Mouse (Mus musculus) lung, embryonic 16.5 days (tissue): ENCODE results near the gene Antxr1. TPM values are rescaled to one million over a fixed set of nuclear protein-coding genes. Genes with fewer than 3 reads are reported as not detected.

Experiments
- ATAC-seq: fragments of 200-750 bp; cut with Nextera tagmentation; 2 replicates; pipeline ENCODE4 v1.8.0; 2017; ENCODE audit warnings: low read depth, mild to moderate bottlenecking, moderate library complexity
- H3K27ac ChIP-seq: fragments of 300-500 bp; sonication (generic); 2 replicates; pipeline ENCODE4 v1.5.1; 2014; ENCODE audit warnings: mild to moderate bottlenecking, control low read depth, low read length
- H3K27me3 ChIP-seq: fragments of 300-500 bp; sonication (generic); 2 replicates; pipeline ENCODE4 v1.6.1; 2014; ENCODE audit warnings: low read depth, low read length, mixed read lengths; ENCODE audit not compliant: control insufficient read depth, insufficient read depth
- H3K36me3 ChIP-seq: fragments of 300-500 bp; sonication (generic); 2 replicates; pipeline ENCODE4 v1.6.1; 2014; ENCODE audit warnings: low read length; ENCODE audit not compliant: control insufficient read depth, insufficient read depth
- H3K4me1 ChIP-seq: fragments of 300-500 bp; sonication (generic); replicated peaks from 2 replicates; pipeline ENCODE4 v1.6.1; 2014; ENCODE audit warnings: low read length, mixed read lengths; ENCODE audit not compliant: control insufficient read depth, insufficient read depth
- H3K4me2 ChIP-seq: fragments of 300-500 bp; sonication (generic); 2 replicates; pipeline ENCODE4 v1.6.1; 2014; ENCODE audit warnings: low read depth, low read length, control low read depth
- H3K4me3 ChIP-seq: fragments of 300-500 bp; sonication (generic); 2 replicates; pipeline ENCODE4 v1.5.1; 2014; ENCODE audit warnings: mild to moderate bottlenecking, low read length, control low read depth
- H3K9ac ChIP-seq: fragments of 300-500 bp; sonication (generic); 2 replicates; pipeline ENCODE4 v1.6.1; 2014; ENCODE audit warnings: low read length, control low read depth
- H3K9me3 ChIP-seq: fragments of 300-500 bp; sonication (generic); 2 replicates; pipeline ENCODE4 v1.6.1; 2016; ENCODE audit warnings: low read length; ENCODE audit not compliant: control insufficient read depth
- WGBS: fragments of 180-500 bp; shearing (Covaris S2); extraction: QIAGEN DNeasy Blood & Tissue Kit; methylation state at CpG from one replicate; pipeline ENCODE4 v1.1.7; 2014; 5-methylcytosine and 5-hydroxymethylcytosine counted together
- polyA plus RNA-seq: library from polyadenylated mRNA; unstranded; fragments of >200 nt; fragmentation: Nextera tagmentation; extraction: Ambion mirVana; gene quantifications from 2 replicates; pipeline ENCODE4 v1.2.1, GENCODE M21; 2015

Gene Antxr1
- polyA plus RNA-seq, 1 experiment from 2014 or later = 11.4 TPM

DNA sequence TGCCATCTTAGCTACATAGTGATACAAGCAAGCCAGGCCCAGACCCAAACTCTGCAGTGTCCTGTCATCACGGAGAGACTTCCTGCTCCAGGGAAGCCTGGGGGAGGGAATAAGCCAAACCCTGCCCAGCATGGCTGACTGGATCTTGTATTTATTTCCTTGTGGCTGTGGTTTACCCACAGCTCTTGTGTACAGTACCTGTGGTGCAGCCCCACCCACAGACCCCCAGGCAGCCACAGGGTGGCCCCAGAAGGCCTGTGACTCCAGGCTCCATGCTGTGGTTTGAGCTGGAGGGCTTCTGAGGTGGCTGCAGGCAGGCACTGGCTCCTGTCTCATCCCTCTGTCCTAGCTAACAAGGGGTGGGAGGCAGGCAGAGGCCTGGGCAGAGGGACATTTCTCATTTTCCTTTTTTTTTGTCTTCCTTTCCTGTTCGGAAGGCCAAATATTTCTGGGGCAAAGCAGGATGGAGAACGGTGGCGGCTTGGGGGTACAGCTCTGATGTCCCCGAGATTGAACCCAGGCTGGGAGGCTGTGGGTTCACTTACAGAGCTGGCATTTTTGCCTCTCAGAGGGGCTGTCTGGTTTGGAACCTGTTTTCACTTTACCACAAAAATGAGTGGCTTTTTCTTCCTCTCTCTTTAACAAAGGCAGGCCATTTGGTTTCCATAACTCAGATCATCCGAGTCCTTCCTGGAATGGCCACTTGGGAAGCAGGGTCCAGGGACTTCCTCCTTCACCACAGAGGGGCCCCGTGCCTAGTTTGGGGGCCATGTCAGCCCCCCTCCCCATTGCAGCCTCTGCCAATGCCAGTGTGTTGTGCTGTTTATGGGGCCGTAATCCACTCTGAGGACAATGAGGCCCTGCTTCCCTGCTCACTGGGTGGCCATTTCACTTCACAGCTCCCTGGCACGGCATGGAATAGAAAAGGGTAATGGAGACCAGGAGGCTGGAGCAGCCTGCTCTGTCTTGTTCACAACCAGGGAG, 91.2 kb downstream of the Antxr1 start:
- no peaks in the 10 kb centered on the region for H3K9me3 ChIP-seq
- ATAC-seq = no peak
- H3K27me3 ChIP-seq = no peaks in the 10 kb centered on the region
- H3K36me3 ChIP-seq = peaks cover 9% of the 10 kb centered on the region
- no peak overlapping the region for H3K4me2 ChIP-seq
- H3K9ac ChIP-seq = no peak overlapping the region
- H3K27ac ChIP-seq = no peak overlapping the region
- H3K4me1 ChIP-seq = no peaks in the 10 kb centered on the region
- 76% methylated on average over 9 of the region's 9 CpGs for WGBS
- H3K4me3 ChIP-seq = no peak overlapping the region

DNA sequence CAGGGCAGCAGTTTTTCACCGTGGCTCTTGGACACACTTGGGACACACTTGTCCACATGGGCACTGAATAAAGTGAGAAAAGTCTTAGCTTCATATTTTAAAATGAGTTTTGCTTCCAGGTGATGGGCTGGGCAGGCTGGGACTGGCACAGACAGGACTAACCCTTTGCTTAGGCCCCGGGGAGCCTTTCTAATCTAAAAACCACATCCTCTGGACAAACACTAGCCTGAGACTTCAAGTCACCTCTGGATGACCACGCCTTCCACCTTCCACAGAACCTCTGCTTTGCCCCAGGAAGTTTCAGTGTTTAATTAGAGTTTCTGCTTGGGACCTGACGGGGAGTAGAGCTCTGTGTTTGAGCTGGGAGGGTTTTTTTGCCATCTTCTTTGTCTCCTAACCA, 98.4 kb downstream of the Antxr1 start:
- ATAC-seq = peak; percentile 57; the same call in 1 of the 2 replicates
- H3K9ac ChIP-seq = no peak overlapping the region
- no peaks in the 10 kb centered on the region for H3K27me3 ChIP-seq
- H3K27ac ChIP-seq = peak overlapping the region; percentile 55
- H3K9me3 ChIP-seq = no peaks in the 10 kb centered on the region
- no peak overlapping the region for H3K4me2 ChIP-seq
- peaks cover 17% of the 10 kb centered on the region for H3K36me3 ChIP-seq
- peaks cover 13% of the 10 kb centered on the region for H3K4me1 ChIP-seq
- H3K4me3 ChIP-seq = no peak overlapping the region
- WGBS = 48% methylated on average over 4 of the region's 4 CpGs

DNA sequence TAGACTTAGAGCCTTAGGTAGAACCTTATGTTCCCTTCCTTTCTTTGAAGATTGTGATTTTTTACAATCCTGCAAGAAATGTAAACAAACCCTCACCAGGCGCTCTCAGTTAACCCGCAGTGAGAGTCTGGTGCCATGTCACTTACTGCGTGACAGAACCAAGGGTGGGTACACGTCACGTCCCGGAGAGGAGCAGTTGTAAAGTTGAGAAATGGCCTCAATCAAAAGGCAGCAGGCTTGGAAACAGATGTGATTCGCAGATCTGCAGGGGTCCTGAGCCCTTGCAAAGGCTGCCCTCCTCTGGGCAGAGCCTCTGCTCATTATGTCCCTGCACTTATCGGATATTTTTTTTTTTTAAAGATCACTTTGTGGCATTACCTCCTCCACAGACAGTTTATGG, 99.6 kb downstream of the Antxr1 start:
- Histone ChIP-seq H3K4me1 (peaks cover 13% of the 10 kb centered on the region), H3K27me3 (no peaks in the 10 kb centered on the region), H3K9me3 (no peaks in the 10 kb centered on the region), H3K4me2 (no peak overlapping the region), H3K4me3 (no peak overlapping the region), H3K27ac (no peak overlapping the region), H3K36me3 (peaks cover 16% of the 10 kb centered on the region), H3K9ac (no peak overlapping the region)
- ATAC-seq = peak; percentile 31; the same call in 1 of the 2 replicates
- WGBS = 28% methylated on average over 8 of the region's 8 CpGs

DNA sequence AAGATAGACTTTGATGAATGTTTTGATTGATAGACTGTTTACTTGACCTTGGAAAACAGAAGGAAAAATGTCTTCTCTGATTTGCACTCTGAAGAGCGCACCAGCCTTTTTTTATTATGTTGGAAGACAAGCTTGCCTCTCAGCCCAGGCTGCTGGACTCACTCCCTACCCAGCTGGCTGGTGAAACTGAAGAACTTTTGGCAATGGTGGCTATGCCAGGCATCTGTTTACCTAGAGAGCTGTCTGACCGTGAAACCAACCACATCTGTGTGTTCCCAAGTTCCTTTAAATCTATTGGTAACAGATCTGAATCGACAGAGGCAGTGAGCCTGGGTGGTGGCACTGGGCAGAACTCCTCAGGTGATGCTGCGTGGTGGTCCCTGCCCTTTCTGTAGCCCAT, 102.5 kb downstream of the Antxr1 start:
- Histone ChIP-seq H3K4me1 (peaks cover 13% of the 10 kb centered on the region), H3K9me3 (peaks cover 3% of the 10 kb centered on the region), H3K4me2 (no peak overlapping the region), H3K9ac (no peak overlapping the region), H3K27me3 (no peaks in the 10 kb centered on the region), H3K36me3 (peaks cover 10% of the 10 kb centered on the region; the same call in 1 of the 2 replicates), H3K4me3 (no peak overlapping the region), H3K27ac (no peak overlapping the region)
- no peak for ATAC-seq
- WGBS = 74% methylated on average over 4 of the region's 4 CpGs

DNA sequence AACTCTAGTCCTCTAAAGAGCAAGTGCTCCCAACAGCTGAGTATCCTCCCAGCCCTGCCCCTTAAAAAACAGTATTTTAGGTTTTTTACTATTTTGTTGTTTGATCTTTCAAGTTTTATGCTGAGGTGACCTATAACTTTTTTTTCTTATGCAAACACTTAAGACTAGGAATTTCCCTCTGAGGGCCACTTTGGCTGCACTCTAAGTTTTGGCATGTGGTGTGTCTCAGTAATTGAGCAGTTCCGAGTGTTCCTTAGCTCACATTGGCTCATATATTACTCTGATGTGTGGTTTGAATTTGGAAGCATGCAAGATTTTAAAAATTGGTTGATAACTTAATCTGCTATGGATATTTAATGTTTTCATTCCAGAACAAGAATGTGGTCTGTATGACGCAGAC, 105.6 kb downstream of the Antxr1 start:
- 79% methylated on average over 2 of the region's 2 CpGs for WGBS
- H3K36me3 ChIP-seq = peaks cover 9% of the 10 kb centered on the region; the same call in 1 of the 2 replicates
- no peak overlapping the region for H3K4me3 ChIP-seq
- no peak for ATAC-seq
- H3K27me3 ChIP-seq = no peaks in the 10 kb centered on the region
- H3K9ac ChIP-seq = no peak overlapping the region
- H3K4me1 ChIP-seq = no peaks in the 10 kb centered on the region; the same call in none of the 2 replicates
- H3K27ac ChIP-seq = no peak overlapping the region
- H3K4me2 ChIP-seq = no peak overlapping the region
- peaks cover 3% of the 10 kb centered on the region for H3K9me3 ChIP-seq

DNA sequence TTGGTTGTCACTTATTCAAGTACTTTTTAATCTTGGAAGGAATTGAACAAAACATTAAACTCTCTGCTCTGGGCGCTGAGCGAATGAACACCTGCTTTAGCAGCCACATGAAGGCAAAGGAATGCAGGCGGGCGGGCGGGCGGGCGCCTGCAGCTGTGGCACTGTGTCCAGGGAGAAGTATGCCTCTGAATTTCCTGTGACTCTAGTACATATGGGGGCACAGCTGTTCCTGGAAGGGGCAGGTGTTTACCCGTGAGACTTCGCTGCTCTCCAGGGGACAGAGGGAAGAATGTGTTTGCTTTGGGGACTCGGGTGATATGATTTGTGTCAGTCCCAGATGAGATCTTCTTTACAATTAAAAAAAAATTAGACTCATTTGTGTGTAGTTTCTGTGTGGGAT, 107.7 kb downstream of the Antxr1 start:
- no peak for ATAC-seq
- peaks cover 3% of the 10 kb centered on the region for H3K9me3 ChIP-seq
- H3K9ac ChIP-seq = no peak overlapping the region
- no peak overlapping the region for H3K4me3 ChIP-seq
- no peaks in the 10 kb centered on the region for H3K27me3 ChIP-seq
- peaks cover 6% of the 10 kb centered on the region; the same call in 1 of the 2 replicates for H3K36me3 ChIP-seq
- H3K4me1 ChIP-seq = peaks cover 12% of the 10 kb centered on the region
- 47% methylated on average over 10 of the region's 10 CpGs for WGBS
- H3K27ac ChIP-seq = no peak overlapping the region
- H3K4me2 ChIP-seq = no peak overlapping the region

DNA sequence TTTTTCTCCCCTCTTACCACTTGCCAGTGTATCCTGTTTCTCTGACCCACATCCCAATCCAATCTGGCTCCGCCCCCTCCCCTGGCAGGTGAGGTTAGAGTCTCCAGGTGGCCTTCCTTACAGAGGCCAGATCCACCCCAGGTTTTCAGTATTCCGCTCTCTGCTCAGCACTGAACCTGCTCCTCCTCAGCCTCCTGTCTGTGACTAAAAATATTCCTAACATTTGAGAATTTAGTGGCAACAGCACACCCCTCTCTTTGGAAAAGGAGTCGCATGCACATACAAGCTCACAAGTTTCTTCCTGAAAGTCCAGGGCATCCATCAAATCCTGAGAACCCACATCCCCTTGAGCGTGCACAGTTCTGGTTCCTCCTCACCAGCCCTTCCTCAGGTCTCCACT, 109.3 kb downstream of the Antxr1 start:
- no peaks in the 10 kb centered on the region for H3K27me3 ChIP-seq
- whole genome bisulfite sequencing = 73% methylated on average over 4 of the region's 4 CpGs
- H3K9ac ChIP-seq = no peak overlapping the region
- no peaks in the 10 kb centered on the region for H3K36me3 ChIP-seq
- no peak overlapping the region for H3K4me3 ChIP-seq
- no peak for ATAC-seq
- peaks cover 21% of the 10 kb centered on the region for H3K4me1 ChIP-seq
- H3K27ac ChIP-seq = no peak overlapping the region
- peaks cover 3% of the 10 kb centered on the region for H3K9me3 ChIP-seq
- no peak overlapping the region for H3K4me2 ChIP-seq

DNA sequence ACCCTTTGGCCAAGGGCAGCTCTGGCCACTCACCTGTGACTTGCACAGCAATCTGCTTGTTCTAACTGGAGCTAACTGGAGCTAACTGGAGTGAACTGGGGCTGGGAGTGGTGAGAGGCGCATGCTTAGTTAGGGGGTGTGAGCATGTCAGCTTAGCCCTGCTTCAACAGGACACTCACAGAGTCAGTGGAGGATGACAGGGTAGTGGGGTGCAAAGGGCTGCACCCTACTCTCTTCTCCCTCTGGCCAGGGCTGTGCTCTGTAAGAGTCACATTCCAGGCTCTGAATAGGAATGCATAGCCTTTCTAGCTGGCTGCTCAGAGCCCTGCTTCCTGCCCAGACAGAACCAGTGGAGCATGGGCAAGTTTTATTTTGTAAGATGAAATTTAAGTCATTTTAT, 110.3 kb downstream of the Antxr1 start:
- Histone ChIP-seq H3K9me3 (peaks cover 3% of the 10 kb centered on the region), H3K36me3 (no peaks in the 10 kb centered on the region), H3K9ac (no peak overlapping the region), H3K27me3 (no peaks in the 10 kb centered on the region), H3K4me1 (peaks cover 21% of the 10 kb centered on the region), H3K4me2 (no peak overlapping the region), H3K4me3 (no peak overlapping the region), H3K27ac (no peak overlapping the region)
- 85% methylated on average over 1 of the region's 1 CpGs for WGBS
- no peak for ATAC-seq

DNA sequence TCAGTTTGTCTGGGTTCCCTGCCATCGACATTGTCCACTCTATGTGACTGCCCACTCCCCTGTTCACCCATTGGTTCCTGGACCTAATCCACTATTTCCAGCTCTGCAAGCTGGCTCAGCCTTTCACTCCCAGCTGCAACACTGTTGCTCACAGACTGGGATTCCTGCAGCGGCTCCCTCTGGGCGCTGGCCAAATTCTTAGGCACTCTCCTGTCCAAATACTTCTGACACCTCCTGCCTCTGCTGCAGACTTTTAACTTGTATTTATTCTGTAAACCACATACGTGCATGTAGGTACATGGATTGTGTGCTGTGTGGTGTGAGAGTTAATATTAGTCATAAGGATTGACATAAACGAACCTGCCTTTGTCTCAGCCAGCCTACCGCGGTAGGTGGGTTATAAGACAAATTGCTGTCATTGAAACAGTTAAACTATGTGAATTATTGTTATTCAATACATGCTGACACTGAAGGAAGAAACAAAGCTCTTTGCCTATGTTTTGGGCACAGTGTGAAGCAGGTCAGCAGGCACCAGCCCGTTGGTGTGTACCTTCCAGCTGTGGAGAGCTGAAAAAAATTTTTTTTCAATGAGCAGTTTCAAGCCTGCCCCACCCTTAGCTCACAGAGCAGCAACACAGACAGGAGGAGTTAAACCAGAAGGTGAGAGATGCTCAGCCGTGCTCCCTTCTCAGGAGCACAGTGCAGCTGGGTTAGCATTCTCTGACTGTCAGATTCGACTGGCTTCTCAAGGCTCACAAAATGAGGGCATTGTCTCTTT, 112.6 kb downstream of the Antxr1 start:
- Histone ChIP-seq H3K27ac (peak overlapping the region; percentile 71), H3K4me3 (no peak overlapping the region), H3K9me3 (no peaks in the 10 kb centered on the region), H3K9ac (peak overlapping the region; percentile 39; the same call in 1 of the 2 replicates), H3K4me1 (peaks cover 21% of the 10 kb centered on the region), H3K27me3 (no peaks in the 10 kb centered on the region), H3K36me3 (no peaks in the 10 kb centered on the region), H3K4me2 (peak overlapping the region; percentile 9; the same call in 1 of the 2 replicates)
- WGBS = 21% methylated on average over 10 of the region's 10 CpGs
- peak; percentile 76 for ATAC-seq
